Mouse (Mus musculus) cerebellum, postnatal 14 days (tissue): ENCODE data around the gene Kctd21.

Experiments
- DNase-seq, 2 experiments: peaks; one replicate each; pipeline ENCODE4 v3.0.0; 2021; ENCODE audit warnings: mixed read lengths in 2 of 2

The Kctd21 gene

GRCm38 (mm10) chr7:97348836-97349235 lies 16.7 kb downstream of the Kctd21 start:
- no peak for DNase-seq

- DNase-seq, result no peak
Measured at GRCm38 (mm10) chr7:97349438-97349837, 17.3 kb downstream of the Kctd21 start.

- DNase-seq, result no peak
Measured at GRCm38 (mm10) chr7:97350891-97351290, 18.8 kb downstream of the Kctd21 start.

- no peak for DNase-seq
Measured at GRCm38 (mm10) chr7:97351792-97352513, 19.8 kb downstream of the Kctd21 start.

- no peak for DNase-seq
Measured at GRCm38 (mm10) chr7:97353356-97353755, 21.2 kb downstream of the Kctd21 start.

- no peak for DNase-seq
Measured at GRCm38 (mm10) chr7:97355068-97355841, 23.1 kb downstream of the Kctd21 start.

GRCm38 (mm10) chr7:97356253-97356652 lies 24.1 kb downstream of the Kctd21 start:
- no peak for DNase-seq

- no peak for DNase-seq
Measured at GRCm38 (mm10) chr7:97356875-97357276, 24.7 kb downstream of the Kctd21 start.

GRCm38 (mm10) chr7:97357840-97358239 lies 25.7 kb downstream of the Kctd21 start:
- no peak for DNase-seq

GRCm38 (mm10) chr7:97358347-97358746 lies 26.2 kb downstream of the Kctd21 start:
- no peak for DNase-seq

- DNase-seq, result no peak
Measured at GRCm38 (mm10) chr7:97360166-97360565, 28.0 kb downstream of the Kctd21 start.

- no peak for DNase-seq
Measured at GRCm38 (mm10) chr7:97360955-97361354, 28.8 kb downstream of the Kctd21 start.

GRCm38 (mm10) chr7:97361467-97361866 lies 29.3 kb downstream of the Kctd21 start:
- peak in 1 of 2 experiments; percentile 63 for DNase-seq

GRCm38 (mm10) chr7:97365887-97366286 lies 33.8 kb downstream of the Kctd21 start:
- no peak for DNase-seq

- DNase-seq, result no peak
Measured at GRCm38 (mm10) chr7:97375101-97375500, 43.0 kb downstream of the Kctd21 start.

- DNase-seq, result no peak
Measured at GRCm38 (mm10) chr7:97375906-97376305, 43.8 kb downstream of the Kctd21 start.

GRCm38 (mm10) chr7:97379304-97379703 lies 47.2 kb downstream of the Kctd21 start:
- DNase-seq, result no peak

- no peak for DNase-seq
Measured at GRCm38 (mm10) chr7:97380500-97381123, 48.5 kb downstream of the Kctd21 start.

GRCm38 (mm10) chr7:97382661-97383060 lies 50.5 kb downstream of the Kctd21 start:
- DNase-seq, result no peak

GRCm38 (mm10) chr7:97383496-97384132 lies 51.5 kb downstream of the Kctd21 start:
- no peak for DNase-seq

- peak in 1 of 2 experiments; percentile 37 for DNase-seq
Measured at GRCm38 (mm10) chr7:97386106-97386805, 54.1 kb downstream of the Kctd21 start.

- DNase-seq, result peak; percentile 94 to 97
Measured at GRCm38 (mm10) chr7:97386806-97387370, 54.8 kb downstream of the Kctd21 start.
